Mouse (Mus musculus) urinary bladder, postnatal 14 days (tissue): Measurements from ENCODE around the gene Pck1.

ENCODE experiments used
- DNase-seq: peaks from one replicate; pipeline ENCODE4 v3.0.0; 2021; ENCODE audit warnings: low spot score

Pck1 gene

GRCm38 (mm10) chr2:173204671-173205070 lies 51.8 kb downstream of the Pck1 start:
- no peak for DNase-seq

DNA sequence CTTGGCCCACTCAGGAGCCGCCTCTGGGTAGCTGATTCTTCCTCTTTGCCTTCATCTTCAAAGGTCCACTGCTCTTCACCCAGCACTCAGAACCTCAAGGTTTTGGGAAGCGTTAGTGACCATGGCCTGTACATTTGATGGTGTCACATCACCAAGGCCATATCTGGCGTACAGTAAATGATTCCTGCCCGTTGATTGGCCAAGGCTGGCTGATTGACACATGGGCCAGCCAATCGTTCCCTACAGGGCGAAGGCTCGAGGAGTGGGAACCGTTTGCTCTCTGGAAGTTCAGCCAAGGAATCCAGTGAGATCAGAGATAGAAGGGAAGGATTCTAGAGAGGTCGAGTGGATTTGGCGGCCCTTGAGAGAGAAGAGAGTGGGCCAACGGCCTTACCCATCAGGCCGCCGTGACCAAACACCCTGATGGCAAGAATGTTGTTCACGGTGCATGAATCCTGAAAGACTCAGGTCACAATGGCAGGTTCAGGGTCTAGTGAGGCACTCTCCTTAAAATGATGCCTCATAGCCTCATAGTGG lies 52.8 kb downstream of the Pck1 start:
- DNase-seq, result no peak

DNA sequence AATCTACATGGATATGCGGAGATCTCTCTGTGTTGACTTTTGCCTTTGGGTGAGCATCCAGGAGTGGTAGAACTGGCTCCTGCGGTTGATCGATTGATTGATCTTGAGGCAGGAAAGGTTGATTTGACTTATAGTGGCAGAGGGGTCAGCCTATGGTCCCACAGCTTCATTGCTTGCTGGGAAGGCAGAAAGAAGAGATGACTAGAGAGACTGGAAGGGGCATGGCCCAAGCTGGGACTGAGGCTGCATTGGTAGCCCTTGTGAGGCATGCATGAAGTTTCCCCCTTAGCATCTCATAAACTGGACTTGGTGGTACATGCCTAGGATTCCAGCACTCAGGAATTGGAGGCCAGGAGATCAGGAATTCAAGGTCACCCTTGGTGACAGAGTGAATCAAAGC lies 54.2 kb downstream of the Pck1 start:
- DNase-seq, result no peak
